Mouse (Mus musculus): Measurements from ENCODE around the gene Gm21409.
"Not testable (repeated sequence)": the region's sequence is repeated elsewhere in the genome, so short reads cannot be mapped to it uniquely, and the experiment has no call there.

The Gm21409 gene

GRCm38 (mm10) chrY:84746385-84746784 lies at the start of gene Gm21409:
Gene Gm21409 (plus strand): TSS chrY:84746685.
- not testable (repeated sequence) for DNase-seq (ENCODE audit: low read depth, low spot score)

Data from c-Kit-negative CD71-positive TER-119-positive erythroid progenitor cells, embryonic 14.5 days (primary cell).